Mouse (Mus musculus) embryonic fibroblast, embryonic 13.5 days (primary cell): ENCODE results near the gene Ptpru.

ENCODE experiments used
- CTCF ChIP-seq: IDR thresholded peaks from 2 replicates; pipeline ENCODE4 v1.5.1; 2011; ENCODE audit warnings: mild to moderate bottlenecking, control low read depth, low read length, moderate library complexity, borderline replicate concordance; ENCODE audit not compliant: insufficient read depth
- POLR2A ChIP-seq: IDR thresholded peaks from 2 replicates; pipeline ENCODE4 v1.6.1; 2011; ENCODE audit warnings: low read depth, mild to moderate bottlenecking, control low read depth, low read length, moderate library complexity

DNA sequence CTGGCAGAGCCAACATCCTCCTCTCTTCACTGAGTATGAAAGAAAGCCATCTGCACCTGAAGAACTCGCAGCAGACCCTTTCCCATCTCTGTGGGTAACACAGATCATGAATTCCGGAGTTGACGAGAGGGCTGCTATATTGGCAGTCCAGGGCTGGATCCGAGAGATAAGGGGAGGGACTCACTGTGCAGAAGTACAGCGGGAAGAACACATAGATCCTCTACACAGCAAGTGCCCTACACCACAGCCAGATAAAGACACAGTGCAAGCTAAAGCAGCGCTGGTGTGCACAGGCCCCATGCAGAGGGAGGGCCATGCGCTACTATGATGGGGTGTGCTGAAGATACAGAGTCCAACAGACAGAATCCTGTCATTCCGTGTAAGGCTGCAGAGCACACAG is 9.0 kb downstream of the Ptpru start:
- TF ChIP-seq POLR2A (no peak), CTCF (no peak)
